Mouse (Mus musculus): Measurements from ENCODE around the gene Mgst3. TPM values are rescaled to one million over a fixed set of nuclear protein-coding genes. Genes with fewer than 3 reads are reported as not detected.

The Mgst3 gene
- total RNA-seq, 1 experiment = 34.4 TPM

DNA sequence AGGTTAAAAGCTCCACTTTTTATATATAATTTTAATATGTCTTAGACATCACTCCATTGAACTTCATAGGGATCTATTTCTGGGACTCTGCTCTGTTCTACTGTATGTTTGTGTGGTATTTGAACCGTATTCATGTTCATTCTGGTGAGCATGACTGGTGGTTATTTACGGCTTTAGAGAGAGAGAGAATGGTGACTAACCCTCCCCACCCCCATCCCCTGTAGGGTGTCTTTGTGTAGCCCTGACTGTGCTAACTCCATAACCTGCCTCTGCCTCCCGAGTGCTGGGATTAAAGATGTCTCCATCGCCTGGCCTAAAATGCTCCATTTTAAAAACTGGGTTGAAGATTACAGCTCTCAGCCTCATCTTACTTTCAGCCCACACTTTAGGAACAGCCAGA lies 33.4 kb downstream of the Mgst3 start:
- H3K36me3 ChIP-seq (ENCODE audit: control insufficient read depth, insufficient read depth, low read length, poor library complexity, severe bottlenecking) = peaks cover 28% of the 10 kb centered on the region
- H3K4me3 ChIP-seq (ENCODE audit: insufficient read depth in 1 of 2, low read depth in 1 of 2, low read length in 2 of 2, poor library complexity in 1 of 2, severe bottlenecking in 1 of 2) = no peak overlapping the region
- DNase-seq (ENCODE audit: low read depth, low spot score) = no peak
- H3K9me3 ChIP-seq (ENCODE audit: control insufficient read depth, insufficient read depth, low read depth, low read length) = no peaks in the 10 kb centered on the region
- no peaks in the 10 kb centered on the region for H3K4me1 ChIP-seq (ENCODE audit: control insufficient read depth in 2 of 2, insufficient read depth in 2 of 2, low read length in 2 of 2, poor library complexity in 1 of 2)
- in situ Hi-C loops (cut with MboI; ENCODE audit: low sequenced_read_pairs in 2 of 2, unreplicated experiment in 2 of 2) = no loop called here
- no peak overlapping the region for H3K27ac ChIP-seq (ENCODE audit: insufficient read depth, low read depth, low read length, poor library complexity, severe bottlenecking)
- TF ChIP-seq ZNF384 (IDR thresholded peaks at IDR 0.05; ENCODE audit: low read depth, low read length) (no peak), MAFK (IDR thresholded peaks at IDR 0.05; ENCODE audit: insufficient read depth, low read depth, low read length) (no peak), HCFC1 (IDR thresholded peaks at IDR 0.05; ENCODE audit: borderline replicate concordance, insufficient read depth, low read length) (no peak), CHD2 (IDR thresholded peaks at IDR 0.05; ENCODE audit: low read depth, low read length) (no peak), ZC3H11A (IDR thresholded peaks at IDR 0.05; ENCODE audit: borderline replicate concordance, low read depth, low read length) (no peak)
- H3K9ac ChIP-seq (ENCODE audit: insufficient read depth, low read depth, low read length, poor library complexity, severe bottlenecking) = no peak overlapping the region

DNA sequence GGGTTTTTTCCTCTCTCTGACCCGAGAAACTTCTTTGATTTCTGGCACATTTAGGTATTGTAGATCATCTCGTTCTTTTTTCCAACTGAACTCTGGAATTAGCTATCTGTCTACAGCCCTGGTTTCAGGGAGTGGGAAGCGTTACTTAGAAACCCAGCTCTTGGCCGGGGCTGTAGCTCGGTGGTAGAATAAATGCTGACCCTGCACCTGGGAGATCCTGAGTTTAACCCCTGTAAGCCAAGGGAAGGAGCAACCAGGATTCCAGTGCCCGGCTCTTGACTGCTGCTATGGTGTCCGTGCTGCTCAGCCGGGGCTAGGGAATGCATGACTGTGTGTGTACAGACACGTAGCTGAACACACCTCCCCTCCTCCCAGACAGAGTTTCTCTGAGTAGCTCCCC lies 34.9 kb downstream of the Mgst3 start:
- no peaks in the 10 kb centered on the region for H3K9me3 ChIP-seq (ENCODE audit: control insufficient read depth, insufficient read depth, low read depth, low read length)
- DNase-seq (ENCODE audit: low read depth, low spot score) = no peak
- in situ Hi-C loops (cut with MboI; ENCODE audit: low sequenced_read_pairs in 2 of 2, unreplicated experiment in 2 of 2) = no loop called here
- TF ChIP-seq HCFC1 (IDR thresholded peaks at IDR 0.05; ENCODE audit: borderline replicate concordance, insufficient read depth, low read length) (no peak), MAFK (IDR thresholded peaks at IDR 0.05; ENCODE audit: insufficient read depth, low read depth, low read length) (no peak), CHD2 (IDR thresholded peaks at IDR 0.05; ENCODE audit: low read depth, low read length) (no peak), ZNF384 (IDR thresholded peaks at IDR 0.05; ENCODE audit: low read depth, low read length) (no peak), ZC3H11A (IDR thresholded peaks at IDR 0.05; ENCODE audit: borderline replicate concordance, low read depth, low read length) (no peak)
- H3K9ac ChIP-seq (ENCODE audit: insufficient read depth, low read depth, low read length, poor library complexity, severe bottlenecking) = no peak overlapping the region
- no peak overlapping the region for H3K27ac ChIP-seq (ENCODE audit: insufficient read depth, low read depth, low read length, poor library complexity, severe bottlenecking)
- peaks cover 35% of the 10 kb centered on the region for H3K36me3 ChIP-seq (ENCODE audit: control insufficient read depth, insufficient read depth, low read length, poor library complexity, severe bottlenecking)
- H3K4me1 ChIP-seq (ENCODE audit: control insufficient read depth in 2 of 2, insufficient read depth in 2 of 2, low read length in 2 of 2, poor library complexity in 1 of 2) = no peaks in the 10 kb centered on the region
- no peak overlapping the region for H3K4me3 ChIP-seq (ENCODE audit: insufficient read depth in 1 of 2, low read depth in 1 of 2, low read length in 2 of 2, poor library complexity in 1 of 2, severe bottlenecking in 1 of 2)

DNA sequence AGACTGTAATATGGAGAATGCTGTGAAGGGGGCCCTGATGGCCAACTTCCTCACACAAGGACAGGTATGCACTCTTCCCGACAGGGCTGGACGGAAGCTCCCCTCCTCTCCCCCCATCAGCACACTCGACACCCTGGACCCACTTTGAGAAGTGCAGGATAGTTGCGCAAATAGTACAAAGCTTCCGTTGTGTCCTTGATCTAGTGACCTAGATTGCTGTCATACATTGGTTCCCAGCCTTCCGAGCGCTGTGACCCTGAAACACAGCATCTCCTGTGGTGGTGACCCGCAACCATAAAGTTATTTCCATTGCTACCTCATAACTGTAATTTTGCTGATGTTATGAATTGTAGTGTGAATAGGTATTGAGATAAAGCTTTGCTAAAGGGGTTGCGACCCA lies 36.3 kb downstream of the Mgst3 start:
- in situ Hi-C loops (cut with MboI; ENCODE audit: low sequenced_read_pairs in 2 of 2, unreplicated experiment in 2 of 2) = no loop called here

DNA sequence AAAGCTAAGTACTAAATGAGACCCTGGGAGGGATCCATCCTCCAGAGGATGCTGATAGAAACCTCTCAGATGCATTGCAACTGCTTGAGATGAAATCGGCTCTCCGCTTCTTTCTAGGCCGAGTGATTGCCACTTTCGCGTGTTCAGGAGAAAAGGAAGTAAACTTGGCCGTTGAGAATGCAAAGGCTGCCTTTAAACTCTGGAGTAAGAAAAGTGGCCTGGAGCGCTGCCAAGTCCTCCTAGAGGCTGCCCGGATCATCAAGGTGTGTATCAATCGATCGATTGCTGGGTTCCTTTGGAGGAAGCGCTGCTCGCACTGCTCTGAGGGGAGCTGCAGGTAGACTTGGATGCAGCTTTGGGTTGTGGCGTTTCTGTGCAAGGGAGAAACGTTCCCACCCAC lies 41.2 kb downstream of the Mgst3 start:
- H3K36me3 ChIP-seq (ENCODE audit: control insufficient read depth, insufficient read depth, low read length, poor library complexity, severe bottlenecking) = peaks cover 21% of the 10 kb centered on the region
- TF ChIP-seq ZC3H11A (IDR thresholded peaks at IDR 0.05; ENCODE audit: borderline replicate concordance, low read depth, low read length) (no peak), HCFC1 (IDR thresholded peaks at IDR 0.05; ENCODE audit: borderline replicate concordance, insufficient read depth, low read length) (no peak), CHD2 (IDR thresholded peaks at IDR 0.05; ENCODE audit: low read depth, low read length) (no peak), MAFK (IDR thresholded peaks at IDR 0.05; ENCODE audit: insufficient read depth, low read depth, low read length) (no peak), ZNF384 (IDR thresholded peaks at IDR 0.05; ENCODE audit: low read depth, low read length) (no peak)
- no peaks in the 10 kb centered on the region for H3K9me3 ChIP-seq (ENCODE audit: control insufficient read depth, insufficient read depth, low read depth, low read length)
- no peak overlapping the region for H3K4me3 ChIP-seq (ENCODE audit: insufficient read depth in 1 of 2, low read depth in 1 of 2, low read length in 2 of 2, poor library complexity in 1 of 2, severe bottlenecking in 1 of 2)
- H3K4me1 ChIP-seq (ENCODE audit: control insufficient read depth in 2 of 2, insufficient read depth in 2 of 2, low read length in 2 of 2, poor library complexity in 1 of 2) = peaks cover 0 to 1% of the 10 kb centered on the region in 2 experiments; a peak in 1 of 4 replicates
- in situ Hi-C loops (cut with MboI; ENCODE audit: low sequenced_read_pairs in 2 of 2, unreplicated experiment in 2 of 2) = no loop called here
- no peak overlapping the region for H3K9ac ChIP-seq (ENCODE audit: insufficient read depth, low read depth, low read length, poor library complexity, severe bottlenecking)
- H3K27ac ChIP-seq (ENCODE audit: insufficient read depth, low read depth, low read length, poor library complexity, severe bottlenecking) = no peak overlapping the region
- no peak for DNase-seq (ENCODE audit: low read depth, low spot score)

More for the DNA sequence above, 36.3 kb downstream of the Mgst3 start:
- H3K9me3 ChIP-seq (ENCODE audit: control insufficient read depth, insufficient read depth, low read depth, low read length) = no peaks in the 10 kb centered on the region
- no peak overlapping the region for H3K4me3 ChIP-seq (ENCODE audit: insufficient read depth in 1 of 2, low read depth in 1 of 2, low read length in 2 of 2, poor library complexity in 1 of 2, severe bottlenecking in 1 of 2)
- no peak overlapping the region for H3K9ac ChIP-seq (ENCODE audit: insufficient read depth, low read depth, low read length, poor library complexity, severe bottlenecking)
- no peaks in the 10 kb centered on the region for H3K4me1 ChIP-seq (ENCODE audit: control insufficient read depth in 2 of 2, insufficient read depth in 2 of 2, low read length in 2 of 2, poor library complexity in 1 of 2)
- DNase-seq (ENCODE audit: low read depth, low spot score) = no peak
- TF ChIP-seq ZNF384 (IDR thresholded peaks at IDR 0.05; ENCODE audit: low read depth, low read length) = no peak
- TF ChIP-seq ZC3H11A (IDR thresholded peaks at IDR 0.05; ENCODE audit: borderline replicate concordance, low read depth, low read length) = no peak
- TF ChIP-seq HCFC1 (IDR thresholded peaks at IDR 0.05; ENCODE audit: borderline replicate concordance, insufficient read depth, low read length) = no peak
- TF ChIP-seq CHD2 (IDR thresholded peaks at IDR 0.05; ENCODE audit: low read depth, low read length) = no peak
- TF ChIP-seq MAFK (IDR thresholded peaks at IDR 0.05; ENCODE audit: insufficient read depth, low read depth, low read length) = no peak
- no peak overlapping the region for H3K27ac ChIP-seq (ENCODE audit: insufficient read depth, low read depth, low read length, poor library complexity, severe bottlenecking)
- H3K36me3 ChIP-seq (ENCODE audit: control insufficient read depth, insufficient read depth, low read length, poor library complexity, severe bottlenecking) = peaks cover 36% of the 10 kb centered on the region
